Mouse (Mus musculus) MEL (cell line): Measurements from ENCODE around the gene Gtf2ird1.

Experiments
- CTCF ChIP-seq, 3 experiments: IDR thresholded peaks in 2 of 3; conservative IDR thresholded peaks in 1 of 3; 2 replicates each; pipeline ENCODE4 v1.5.1; 2011 to 2012; ENCODE audit warnings: low read length in 3 of 3, low read depth in 2 of 3, mild to moderate bottlenecking in 2 of 3, improper control_type of control experiment in 1 of 3, inconsistent platforms in 1 of 3, mixed read lengths in 1 of 3, moderate library complexity in 1 of 3; ENCODE audit not compliant: control insufficient read depth in 1 of 3, insufficient read depth in 1 of 3, poor library complexity in 1 of 3, severe bottlenecking in 1 of 3
- ETS1 ChIP-seq: IDR thresholded peaks from 2 replicates; pipeline ENCODE4 v1.6.1; 2012; ENCODE audit warnings: low read depth, mild to moderate bottlenecking, inconsistent platforms, low read length, improper control_type of control experiment, moderate library complexity
- GATA1 ChIP-seq: IDR thresholded peaks from 2 replicates; pipeline ENCODE4 v1.6.1; 2011; ENCODE audit warnings: low read depth, low read length, improper control_type of control experiment
- MAZ ChIP-seq: IDR thresholded peaks from 2 replicates; pipeline ENCODE4 v1.6.1; 2012; ENCODE audit warnings: low read depth, mild to moderate bottlenecking, inconsistent platforms, low read length, improper control_type of control experiment
- POLR2A ChIP-seq, 2 experiments: IDR thresholded peaks; 2 replicates each; pipeline ENCODE4 v1.6.1; 2011 to 2012; ENCODE audit warnings: low read length in 2 of 2, mild to moderate bottlenecking in 2 of 2, control low read depth in 1 of 2, improper control_type of control experiment in 1 of 2, low read depth in 1 of 2, moderate library complexity in 1 of 2; ENCODE audit not compliant: control insufficient read depth in 1 of 2, insufficient read depth in 1 of 2, poor library complexity in 1 of 2
- TBP ChIP-seq: IDR thresholded peaks from 2 replicates; pipeline ENCODE4 v1.8.0; 2011; ENCODE audit warnings: low read depth, low read length, improper control_type of control experiment
- USF1 ChIP-seq: IDR thresholded peaks from 2 replicates; pipeline ENCODE4 v1.6.1; 2014; ENCODE audit warnings: low read depth, mild to moderate bottlenecking, inconsistent platforms, low read length, improper control_type of control experiment, moderate library complexity

GRCm38 (mm10) chr5:134491206-134491605 lies 34.7 kb upstream of the Gtf2ird1 start:
- TF ChIP-seq USF1 (no peak), MAZ (no peak), POLR2A (IDR thresholded peaks at IDR 0.05; ENCODE audit: control insufficient read depth in 1 of 2, insufficient read depth in 1 of 2, low read depth in 1 of 2, low read length in 2 of 2, poor library complexity in 1 of 2) (no peak), GATA1 (no peak), CTCF (IDR thresholded peaks at IDR 0.05 in 2 of 3, conservative IDR thresholded peaks at IDR 0.05 in 1 of 3; ENCODE audit: control insufficient read depth in 1 of 3, insufficient read depth in 1 of 3, low read depth in 2 of 3, low read length in 3 of 3, poor library complexity in 1 of 3, severe bottlenecking in 1 of 3) (no peak), ETS1 (no peak), TBP (no peak)
